Mouse (Mus musculus) spleen, postnatal 10 days (tissue): Measurements from ENCODE around the gene B3gat3.
A peak's percentile ranks its signal among the peaks of the same experiment; 100 is the strongest.

Experiments
- DNase-seq, 2 experiments: peaks; one replicate each; pipeline ENCODE4 v3.0.0; 2021 to 2022; ENCODE audit warnings: low spot score in 2 of 2

The B3gat3 gene

GRCm38 (mm10) chr19:8897865-8898495, 22.2 kb upstream of the B3gat3 start, which contains the start of gene Ganab:
Gene Ganab (plus strand): TSS chr19:8898071.
- DNase-seq = peak; percentile 89 to 98

- DNase-seq = peak in 1 of 2 experiments; percentile 34
Observed at GRCm38 (mm10) chr19:8898576-8898975, 21.6 kb upstream of the B3gat3 start.

DNA sequence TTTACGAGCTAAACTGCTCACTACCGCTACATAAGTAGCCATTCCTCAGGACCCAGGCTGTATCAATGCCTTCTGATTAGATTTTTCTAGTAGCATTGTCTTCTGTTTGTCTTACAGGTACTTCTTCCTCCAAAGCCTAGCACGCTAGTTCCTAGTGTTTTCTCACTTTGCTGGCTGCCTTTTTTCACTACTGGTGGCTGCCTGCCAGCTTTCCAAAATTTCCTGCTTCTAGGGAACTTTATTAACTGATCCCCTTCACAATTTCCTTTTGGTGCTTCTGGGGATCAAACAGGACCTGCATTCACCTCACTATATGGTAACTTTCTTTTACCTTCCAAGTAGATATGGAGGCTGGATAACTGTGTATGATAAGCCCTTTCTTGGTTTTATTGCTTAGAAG, 21.1 kb upstream of the B3gat3 start:
- DNase-seq = no peak

GRCm38 (mm10) chr19:8903412-8903811, 16.8 kb upstream of the B3gat3 start:
- DNase-seq = no peak

DNA sequence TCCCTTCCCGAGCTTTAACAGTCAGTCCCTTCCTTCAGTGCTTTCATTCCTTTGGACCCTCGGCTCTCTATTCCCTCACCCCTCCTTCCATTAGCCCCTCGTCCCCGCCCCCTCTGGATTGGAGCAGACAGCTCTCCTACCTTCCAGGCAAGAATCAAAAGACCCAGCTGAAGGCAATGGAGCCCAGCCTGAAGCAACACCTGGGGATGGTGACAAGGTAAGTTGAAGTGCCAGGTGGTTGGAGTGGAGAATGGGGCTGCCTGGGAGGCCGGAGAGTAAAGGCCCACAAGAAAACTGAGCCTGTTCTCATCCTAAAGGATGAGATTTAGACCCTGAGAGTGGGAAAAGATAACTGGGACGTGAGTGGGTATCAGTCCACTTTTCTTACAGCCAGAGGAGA, 11.6 kb upstream of the B3gat3 start:
- no peak for DNase-seq

GRCm38 (mm10) chr19:8911810-8912209, 8.4 kb upstream of the B3gat3 start:
- DNase-seq = no peak

GRCm38 (mm10) chr19:8914212-8914611, 6.0 kb upstream of the B3gat3 start:
- no peak for DNase-seq

GRCm38 (mm10) chr19:8919000-8919399, 1.2 kb upstream of the B3gat3 start:
- DNase-seq = no peak

- peak in 1 of 2 experiments; percentile 17 for DNase-seq
Observed at GRCm38 (mm10) chr19:8919684-8920072, 496 bp upstream of the B3gat3 start.

DNA sequence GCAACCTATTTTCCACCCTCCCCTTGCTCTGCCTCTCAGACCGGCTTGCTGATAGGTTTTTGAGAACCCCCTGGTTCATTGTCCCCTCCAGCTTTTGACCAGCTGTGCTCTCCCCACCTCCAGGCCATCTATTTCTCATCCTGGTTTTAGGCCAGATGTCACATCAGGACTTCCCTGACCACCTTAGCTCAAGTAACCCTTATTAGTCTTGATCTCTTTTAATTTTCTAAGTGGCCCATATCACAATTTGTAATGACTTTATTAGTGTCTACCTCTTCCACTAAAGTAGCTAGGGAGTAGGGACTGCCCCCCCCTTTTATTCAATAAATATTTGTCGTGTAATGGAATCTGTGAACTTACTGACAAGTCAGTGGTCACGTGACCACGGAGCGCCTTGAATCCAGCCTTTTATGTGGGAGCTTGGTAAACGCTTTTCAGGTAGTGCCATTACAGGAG, 690 bp downstream of the B3gat3 start:
- DNase-seq = peak; percentile 42 to 53

DNA sequence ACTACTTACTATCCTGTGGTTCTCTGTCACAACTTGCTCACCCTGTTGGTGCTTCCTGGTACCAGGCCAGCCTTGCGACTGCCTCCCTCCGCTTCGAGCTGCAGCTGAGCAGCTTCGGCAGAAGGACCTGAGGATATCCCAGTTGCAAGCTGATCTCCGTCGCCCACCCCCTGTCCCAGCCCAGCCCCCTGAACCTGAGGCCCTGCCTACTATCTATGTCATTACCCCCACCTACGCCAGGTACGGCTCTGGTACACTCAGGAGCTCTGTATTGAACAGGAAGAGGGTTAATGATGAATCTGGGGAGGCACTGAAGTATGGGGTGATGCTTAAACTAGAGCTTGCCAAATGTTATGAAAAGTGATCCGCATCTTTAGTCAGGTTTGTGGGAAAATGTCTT, 1.6 kb downstream of the B3gat3 start:
- DNase-seq = no peak

- no peak for DNase-seq
Observed at GRCm38 (mm10) chr19:8926766-8927165, 6.6 kb downstream of the B3gat3 start.

DNA sequence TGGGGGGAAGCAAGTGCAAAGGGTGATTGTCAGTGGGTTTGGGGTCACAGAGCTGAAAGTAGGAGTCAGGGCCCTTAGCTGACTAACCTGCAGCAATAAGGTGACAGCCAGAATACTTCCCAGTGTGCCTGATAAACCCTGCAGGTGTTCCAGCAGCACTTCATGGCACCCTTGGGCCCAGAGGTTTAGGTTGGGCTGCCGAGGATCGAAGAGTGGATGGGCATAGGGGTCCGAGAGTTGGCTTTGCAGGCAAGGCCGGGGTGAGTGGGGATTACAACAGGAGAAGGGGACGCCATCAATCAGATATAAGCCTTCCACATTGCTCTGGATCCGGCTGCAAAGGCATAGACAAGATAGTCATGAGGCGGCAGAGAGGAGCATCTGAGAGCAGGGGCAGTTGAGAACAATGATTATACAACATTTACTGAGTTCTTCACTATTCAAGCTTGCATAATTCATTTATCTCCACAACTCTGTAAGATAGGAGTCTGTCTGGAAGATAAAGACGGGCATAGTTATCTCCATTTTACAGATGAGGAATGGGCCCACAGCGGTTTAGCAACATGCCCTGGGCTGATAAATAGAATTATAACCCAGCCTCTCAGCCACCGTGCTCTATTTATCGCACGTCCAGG, 7.8 kb downstream of the B3gat3 start:
- no peak for DNase-seq

DNA sequence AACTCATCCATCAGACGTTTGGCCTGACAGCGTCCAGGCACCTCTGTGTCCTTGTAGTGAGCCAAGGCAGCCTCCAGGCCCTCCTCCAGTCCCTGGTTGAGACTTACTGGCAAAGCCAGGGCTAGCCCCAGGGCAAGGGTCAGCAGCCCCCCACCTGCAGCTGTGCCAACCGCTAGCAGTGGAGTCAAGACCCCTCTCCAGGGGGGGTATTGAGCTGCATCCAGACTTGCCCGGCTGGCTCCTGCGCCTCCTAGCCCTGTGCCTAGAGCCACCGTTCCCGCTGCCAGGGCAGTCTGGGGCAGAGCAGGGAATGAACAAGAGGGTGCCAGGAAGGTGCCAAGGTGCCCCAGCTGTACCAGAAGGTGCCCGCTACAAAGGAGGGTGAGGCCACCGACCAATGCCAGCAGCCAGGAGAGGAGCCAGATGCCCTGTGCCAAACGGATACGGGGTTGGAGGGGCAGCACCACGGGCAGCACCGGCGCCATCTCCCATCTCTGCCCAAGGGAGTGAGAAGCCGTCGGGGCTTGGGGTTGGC, 8.6 kb downstream of the B3gat3 start:
- no peak for DNase-seq

GRCm38 (mm10) chr19:8929224-8930088, 9.3 kb downstream of the B3gat3 start, which contains the start of the genes Rom1 and Eml3:
Gene Rom1 (minus strand): TSS chr19:8929356.
Gene Eml3 (plus strand): TSS chr19:8929552.
- peak; percentile 88 to 91 for DNase-seq

- no peak for DNase-seq
Observed at GRCm38 (mm10) chr19:8930117-8930516, 9.9 kb downstream of the B3gat3 start.

DNA sequence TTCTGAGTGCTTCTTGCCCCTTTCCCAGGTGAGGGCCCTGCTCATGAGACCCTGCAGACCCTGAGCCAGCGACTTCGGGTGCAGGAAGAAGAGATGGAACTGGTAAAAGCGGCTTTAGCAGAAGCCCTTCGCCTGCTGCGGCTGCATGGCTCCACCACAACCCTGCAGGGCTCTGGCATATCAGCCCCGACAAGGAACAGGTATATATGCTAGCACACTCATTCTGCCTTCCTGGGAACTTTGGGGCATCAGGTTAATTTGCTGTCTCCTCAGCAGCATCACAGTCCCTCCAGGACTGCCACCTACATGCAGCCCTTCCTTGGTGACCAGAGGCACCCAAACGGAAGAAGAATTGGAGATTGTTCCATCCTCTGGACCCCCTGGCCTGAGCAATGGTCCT, 10.6 kb downstream of the B3gat3 start:
- DNase-seq = no peak

DNA sequence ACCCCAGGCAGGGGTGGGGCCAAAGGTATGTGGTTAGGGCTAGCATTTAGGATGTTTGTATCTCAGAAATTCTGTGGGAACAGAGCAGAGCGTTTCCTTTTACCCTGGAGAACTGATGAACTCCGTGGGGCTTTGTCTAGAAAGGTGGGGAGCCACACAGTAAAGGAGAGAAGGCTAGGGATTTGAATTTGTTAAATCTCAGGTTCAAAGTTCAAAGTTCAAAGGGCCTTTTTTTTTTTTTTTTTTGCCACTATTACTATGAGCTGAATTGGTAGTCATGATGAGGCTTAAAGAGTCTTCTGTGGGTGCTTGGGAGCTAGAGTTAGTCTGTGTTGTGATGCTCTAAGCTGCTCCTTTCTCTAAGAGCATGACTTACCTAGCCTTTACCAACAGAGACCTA, 16.6 kb downstream of the B3gat3 start:
- DNase-seq = no peak

- no peak for DNase-seq
Observed at GRCm38 (mm10) chr19:8940526-8941133, 20.5 kb downstream of the B3gat3 start.

DNA sequence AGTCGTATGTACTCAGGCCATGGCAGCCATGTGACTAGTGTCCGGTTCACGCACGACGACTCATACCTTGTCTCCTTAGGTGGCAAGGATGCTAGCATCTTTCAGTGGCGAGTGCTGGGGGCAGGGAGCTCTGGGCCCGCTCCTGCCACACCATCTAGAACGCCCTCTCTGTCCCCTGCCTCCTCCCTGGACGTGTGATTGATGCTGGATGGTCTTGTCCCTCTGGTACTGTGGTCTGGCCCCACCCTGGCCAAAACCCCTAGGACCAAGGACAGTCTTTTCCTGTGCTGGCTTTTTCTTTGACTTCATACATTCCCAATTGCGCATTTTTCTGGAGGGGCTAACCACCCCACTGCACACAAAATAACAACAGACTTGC, 21.0 kb downstream of the B3gat3 start:
- DNase-seq = no peak

GRCm38 (mm10) chr19:8941515-8942217, 21.5 kb downstream of the B3gat3 start, which contains the start of gene Mta2:
Gene Mta2 (plus strand): TSS chr19:8941875.
- peak; percentile 95 to 98 for DNase-seq
